Mouse (Mus musculus): ENCODE measurements around the gene Krt35. TPM values are rescaled to one million over a fixed set of nuclear protein-coding genes. Genes with fewer than 3 reads are reported as not detected.

The Krt35 gene
- total RNA-seq (2014; rRNA removed) = 0.78 TPM in 1 of 2 replicates, not detected in the other
- polyA plus RNA-seq (2015; fragmentation: Nextera tagmentation; extraction: Ambion mirVana) = 0.16 TPM in 2 replicates

DNA sequence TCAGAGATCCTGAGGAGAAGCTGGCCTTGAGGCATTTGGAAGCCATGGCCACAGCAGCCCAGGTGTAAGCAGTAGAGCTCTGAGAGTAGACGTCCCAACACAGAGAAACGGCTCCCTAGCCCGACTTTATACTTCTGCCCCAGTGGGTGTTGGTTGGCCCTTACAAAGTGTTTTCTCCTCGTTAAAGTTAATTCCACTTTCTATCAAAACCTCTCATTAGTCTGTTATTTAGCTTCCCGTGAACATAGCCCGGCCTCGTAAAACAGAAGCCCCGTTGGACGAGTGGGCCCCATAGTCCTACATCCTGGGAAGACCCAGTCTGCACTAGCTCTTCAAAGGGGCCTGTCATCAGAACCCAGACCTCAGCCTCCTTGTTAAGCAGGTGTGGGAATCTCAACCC is at the start of gene Krt35:
Krt35 (minus strand) TSS at position 101 of the 400 bp plus-strand sequence.
- H3K27ac ChIP-seq = no peak within 1 kb of the TSS

DNA sequence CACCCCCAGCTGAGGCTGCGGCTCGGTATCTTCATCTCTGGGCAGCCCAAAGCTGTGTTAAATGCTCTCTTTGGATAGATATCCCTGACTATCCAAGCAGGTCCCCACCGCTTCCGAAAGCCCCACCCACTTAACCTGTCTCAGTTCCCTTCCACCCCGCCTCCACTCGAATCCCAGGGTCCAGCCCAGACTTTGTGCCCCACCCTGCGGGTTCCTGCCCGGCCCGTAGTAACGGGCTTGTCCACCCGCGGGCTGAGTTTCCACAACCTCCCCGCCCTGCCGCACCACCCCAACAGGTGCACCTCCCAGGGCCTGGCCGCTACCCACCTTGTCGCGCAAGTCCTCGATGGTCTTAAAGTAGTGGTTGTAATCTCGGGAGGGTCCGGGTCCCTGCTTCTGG is 49.1 kb upstream of the Krt35 start:
- Histone ChIP-seq H3K4me1 (ENCODE audit: insufficient read depth, low read length) (0 out of 2 replicates have a peak, but pooled peaks cover 4% of the 10 kb centered on the region), H3K36me3 (ENCODE audit: insufficient read depth, low read length) (no peaks in the 10 kb centered on the region)

More for the DNA sequence above, at the start of gene Krt35:
- H3K4me1 ChIP-seq (ENCODE audit: insufficient read depth, low read length) = no peaks in the 10 kb centered on the region
- no peaks in the 10 kb centered on the region for H3K9me3 ChIP-seq (ENCODE audit: low read length)
- H3K4me2 ChIP-seq (ENCODE audit: low read depth, low read length) = no peak within 1 kb of the TSS
- no peak for TF ChIP-seq CTCF (IDR thresholded peaks at IDR 0.05; ENCODE audit: low read depth)
- H3K9ac ChIP-seq (replicated peaks; ENCODE audit: low read length) = no peak within 1 kb of the TSS
- 83% methylated on average over 9 of the region's 9 CpGs for WGBS
- no peaks in the 10 kb centered on the region for H3K27me3 ChIP-seq (ENCODE audit: insufficient read depth, low read length)
- no peaks in the 10 kb centered on the region for H3K36me3 ChIP-seq (ENCODE audit: insufficient read depth, low read length)
- no peak within 1 kb of the TSS for H3K4me3 ChIP-seq (ENCODE audit: low read length)
- no peak for DNase-seq (ENCODE audit: low spot score)
- ATAC-seq = no peak

DNA sequence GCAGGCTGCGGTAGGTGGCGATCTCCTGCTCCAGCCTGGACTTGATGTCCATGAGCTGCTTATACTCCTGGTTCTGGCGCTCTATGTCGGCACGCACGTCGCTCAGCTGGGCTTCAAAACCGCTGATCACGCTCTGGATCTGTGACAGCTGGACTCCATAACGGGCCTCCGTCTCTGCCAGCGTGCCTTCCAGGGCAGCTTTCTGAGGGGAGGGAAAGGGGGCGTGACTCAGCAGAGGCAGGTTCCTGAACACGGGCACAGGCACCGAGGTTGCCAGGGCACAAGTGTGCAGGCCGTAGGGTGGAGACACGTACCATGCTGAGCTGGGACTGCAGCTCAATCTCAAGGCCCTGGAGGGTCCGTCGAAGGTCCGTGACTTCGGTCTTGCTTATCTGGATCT is 44.9 kb upstream of the Krt35 start:
- no peak overlapping the region for H3K27ac ChIP-seq
- H3K4me2 ChIP-seq (ENCODE audit: low read depth, low read length) = no peak overlapping the region
- no peak overlapping the region for H3K9ac ChIP-seq (replicated peaks; ENCODE audit: low read length)
- H3K27me3 ChIP-seq (ENCODE audit: insufficient read depth, low read length) = peaks cover 12% of the 10 kb centered on the region; the same call in 1 of the 2 replicates
- 78% methylated on average over 21 of the region's 21 CpGs for WGBS
- no peaks in the 10 kb centered on the region for H3K9me3 ChIP-seq (ENCODE audit: low read length)
- no peak for DNase-seq (ENCODE audit: low spot score)
- no peak for TF ChIP-seq CTCF (IDR thresholded peaks at IDR 0.05; ENCODE audit: low read depth)
- ATAC-seq = no peak
- 0 out of 2 replicates have a peak, but pooled peaks cover 9% of the 10 kb centered on the region for H3K4me1 ChIP-seq (ENCODE audit: insufficient read depth, low read length)
- no peak overlapping the region for H3K4me3 ChIP-seq (ENCODE audit: low read length)
- H3K36me3 ChIP-seq (ENCODE audit: insufficient read depth, low read length) = no peaks in the 10 kb centered on the region

More for the DNA sequence above, 49.1 kb upstream of the Krt35 start:
- Histone ChIP-seq H3K9me3 (ENCODE audit: low read length) (no peaks in the 10 kb centered on the region), H3K4me2 (ENCODE audit: low read depth, low read length) (peak overlapping the region; percentile 56), H3K4me3 (ENCODE audit: low read length) (peak overlapping the region; percentile 30), H3K9ac (replicated peaks; ENCODE audit: low read length) (no peak overlapping the region), H3K27ac (no peak overlapping the region), H3K27me3 (ENCODE audit: insufficient read depth, low read length) (peaks cover 18% of the 10 kb centered on the region; the same call in 1 of the 2 replicates)
- WGBS = 2% methylated on average over 20 of the region's 20 CpGs
- DNase-seq (ENCODE audit: low spot score) (no peak), ATAC-seq (no peak)
- no peak for TF ChIP-seq CTCF (IDR thresholded peaks at IDR 0.05; ENCODE audit: low read depth)

DNA sequence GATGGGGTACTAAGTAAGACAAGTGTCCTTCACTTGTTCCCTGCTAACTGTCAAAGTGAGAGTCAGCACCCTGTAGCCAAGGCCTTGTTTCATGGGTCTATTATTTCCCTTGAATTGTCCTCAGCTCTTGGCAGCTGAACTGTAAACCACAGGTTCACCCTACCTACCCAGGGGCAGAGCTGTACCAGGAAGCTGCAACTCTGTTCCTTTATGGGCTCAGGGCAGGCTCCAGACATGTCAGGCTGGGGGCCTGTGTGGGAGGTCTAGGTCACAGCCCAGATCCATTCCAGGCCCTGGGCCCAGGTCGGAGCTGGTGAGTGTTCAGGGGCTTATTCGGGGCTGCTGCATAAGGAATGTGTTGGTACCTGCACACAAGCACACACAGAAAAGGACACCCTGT is 43.4 kb upstream of the Krt35 start:
- ATAC-seq (no peak), DNase-seq (ENCODE audit: low spot score) (no peak)
- Histone ChIP-seq H3K27me3 (ENCODE audit: insufficient read depth, low read length) (no peaks in the 10 kb centered on the region), H3K36me3 (ENCODE audit: insufficient read depth, low read length) (no peaks in the 10 kb centered on the region), H3K4me1 (ENCODE audit: insufficient read depth, low read length) (0 out of 2 replicates have a peak, but pooled peaks cover 5% of the 10 kb centered on the region), H3K9me3 (ENCODE audit: low read length) (no peaks in the 10 kb centered on the region), H3K4me3 (ENCODE audit: low read length) (no peak overlapping the region), H3K4me2 (ENCODE audit: low read depth, low read length) (no peak overlapping the region), H3K27ac (no peak overlapping the region), H3K9ac (replicated peaks; ENCODE audit: low read length) (no peak overlapping the region)
- TF ChIP-seq CTCF (IDR thresholded peaks at IDR 0.05; ENCODE audit: low read depth) = no peak
- 85% methylated on average over 2 of the region's 2 CpGs for WGBS

DNA sequence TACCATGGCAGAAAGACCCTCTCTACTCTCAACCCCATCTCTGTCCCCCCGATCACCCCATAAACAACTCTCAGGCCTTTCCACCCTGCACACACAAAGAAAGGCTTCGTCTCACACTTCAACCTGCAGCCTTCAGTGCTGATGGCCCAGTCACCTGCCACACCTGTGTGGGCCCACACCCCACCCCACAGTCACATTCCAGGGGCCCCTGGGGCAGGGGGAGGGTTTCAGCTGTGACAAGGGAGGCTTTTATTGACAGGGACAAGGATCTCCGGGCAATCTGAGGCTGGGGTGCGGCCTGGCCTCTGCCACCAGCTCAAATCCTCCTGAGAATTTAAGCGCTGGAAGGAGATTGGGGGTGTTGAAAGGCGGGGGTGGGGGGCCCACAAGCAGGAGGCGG is 42.8 kb upstream of the Krt35 start:
- Histone ChIP-seq H3K27ac (no peak overlapping the region), H3K9ac (replicated peaks; ENCODE audit: low read length) (no peak overlapping the region), H3K9me3 (ENCODE audit: low read length) (no peaks in the 10 kb centered on the region), H3K4me2 (ENCODE audit: low read depth, low read length) (no peak overlapping the region), H3K4me3 (ENCODE audit: low read length) (no peak overlapping the region), H3K4me1 (ENCODE audit: insufficient read depth, low read length) (0 out of 2 replicates have a peak, but pooled peaks cover 5% of the 10 kb centered on the region), H3K36me3 (ENCODE audit: insufficient read depth, low read length) (no peaks in the 10 kb centered on the region), H3K27me3 (ENCODE audit: insufficient read depth, low read length) (no peaks in the 10 kb centered on the region)
- ATAC-seq (no peak), DNase-seq (ENCODE audit: low spot score) (no peak)
- 52% methylated on average over 7 of the region's 7 CpGs for WGBS
- no peak for TF ChIP-seq CTCF (IDR thresholded peaks at IDR 0.05; ENCODE audit: low read depth)

DNA sequence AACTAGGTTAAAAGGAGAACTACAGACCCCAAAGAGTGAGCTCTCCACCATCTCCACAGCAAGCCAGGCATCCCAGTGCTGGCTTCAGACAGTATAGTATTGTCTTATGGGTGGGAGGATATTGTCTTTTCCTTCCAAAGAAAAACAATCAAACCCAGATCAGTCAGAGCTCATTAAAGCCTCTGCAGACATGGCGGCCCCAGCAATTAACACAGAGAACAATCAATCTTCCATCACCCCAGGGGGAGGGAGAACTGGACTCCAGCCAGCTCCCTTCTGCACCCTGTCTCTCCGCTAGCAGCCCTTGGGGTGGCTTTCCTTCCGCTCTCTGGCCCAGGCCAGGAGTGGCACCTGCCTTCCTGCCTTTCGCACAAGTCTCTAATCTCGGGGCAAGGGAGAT is 41.7 kb upstream of the Krt35 start:
- H3K27ac ChIP-seq = no peak overlapping the region
- 0 out of 2 replicates have a peak, but pooled peaks cover 5% of the 10 kb centered on the region for H3K4me1 ChIP-seq (ENCODE audit: insufficient read depth, low read length)
- H3K9me3 ChIP-seq (ENCODE audit: low read length) = no peaks in the 10 kb centered on the region
- H3K4me2 ChIP-seq (ENCODE audit: low read depth, low read length) = no peak overlapping the region
- no peaks in the 10 kb centered on the region for H3K27me3 ChIP-seq (ENCODE audit: insufficient read depth, low read length)
- H3K4me3 ChIP-seq (ENCODE audit: low read length) = no peak overlapping the region
- ATAC-seq (no peak), DNase-seq (ENCODE audit: low spot score) (no peak)
- WGBS = 35% methylated on average over 5 of the region's 5 CpGs
- H3K9ac ChIP-seq (replicated peaks; ENCODE audit: low read length) = no peak overlapping the region
- H3K36me3 ChIP-seq (ENCODE audit: insufficient read depth, low read length) = no peaks in the 10 kb centered on the region
- TF ChIP-seq CTCF (IDR thresholded peaks at IDR 0.05; ENCODE audit: low read depth) = no peak

DNA sequence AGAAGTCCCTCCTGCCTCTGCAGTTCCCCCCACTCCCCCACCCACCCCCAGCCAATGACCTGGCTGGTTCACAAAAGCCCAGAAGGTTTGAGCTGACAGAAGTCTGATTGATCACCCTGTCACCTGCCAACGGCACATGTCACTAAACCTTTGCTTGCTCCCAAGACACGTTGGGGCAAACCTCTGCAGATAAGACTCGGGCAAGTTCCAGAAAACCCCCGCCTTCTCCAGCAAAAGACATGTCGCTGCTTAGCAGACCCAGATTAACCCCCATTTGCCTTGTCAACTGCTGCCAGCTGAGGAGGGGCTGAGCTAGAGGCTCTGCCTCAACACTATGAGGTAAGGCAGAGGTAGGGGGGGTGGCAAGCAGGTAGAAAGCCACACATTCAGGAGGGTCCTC is 40.5 kb upstream of the Krt35 start:
- Histone ChIP-seq H3K36me3 (ENCODE audit: insufficient read depth, low read length) (no peaks in the 10 kb centered on the region), H3K4me1 (ENCODE audit: insufficient read depth, low read length) (0 out of 2 replicates have a peak, but pooled peaks cover 5% of the 10 kb centered on the region), H3K9me3 (ENCODE audit: low read length) (no peaks in the 10 kb centered on the region), H3K27ac (no peak overlapping the region), H3K4me3 (ENCODE audit: low read length) (no peak overlapping the region), H3K27me3 (ENCODE audit: insufficient read depth, low read length) (no peaks in the 10 kb centered on the region), H3K4me2 (ENCODE audit: low read depth, low read length) (no peak overlapping the region), H3K9ac (replicated peaks; ENCODE audit: low read length) (no peak overlapping the region)
- DNase-seq (ENCODE audit: low spot score) (no peak), ATAC-seq (no peak)
- 43% methylated on average over 5 of the region's 5 CpGs for WGBS
- TF ChIP-seq CTCF (IDR thresholded peaks at IDR 0.05; ENCODE audit: low read depth) = no peak
